Mouse (Mus musculus) CH12.LX (cell line): ENCODE data around the gene Ldb3.

ENCODE experiments used
- CTCF ChIP-seq, 2 experiments: IDR thresholded peaks in 1 of 2; conservative IDR thresholded peaks in 1 of 2; 2 replicates each; pipeline ENCODE4 v1.5.1; 2011 to 2012; ENCODE audit warnings: low read depth in 2 of 2, low read length in 2 of 2, improper control_type of control experiment in 1 of 2, inconsistent platforms in 1 of 2, mild to moderate bottlenecking in 1 of 2, moderate library complexity in 1 of 2
- MAFK ChIP-seq: IDR thresholded peaks from 2 replicates; pipeline ENCODE4 v1.6.1; 2011; ENCODE audit warnings: low read length, improper control_type of control experiment; ENCODE audit not compliant: insufficient replicate concordance
- POLR2A ChIP-seq: IDR thresholded peaks from 2 replicates; pipeline ENCODE4 v1.6.1; 2011; ENCODE audit warnings: low read depth, mild to moderate bottlenecking, improper control_type of control experiment, low read length
- RAD21 ChIP-seq: IDR thresholded peaks from 2 replicates; pipeline ENCODE4 v1.6.1; 2011; ENCODE audit warnings: low read depth, mild to moderate bottlenecking, low read length, improper control_type of control experiment, moderate library complexity
- TBP ChIP-seq: conservative IDR thresholded peaks from 2 replicates; pipeline ENCODE4 v1.6.1; 2011; ENCODE audit warnings: low read depth, low read length, improper control_type of control experiment
- TCF12 ChIP-seq: IDR thresholded peaks from 2 replicates; pipeline ENCODE4 v1.6.1; 2014; ENCODE audit warnings: low read depth, mild to moderate bottlenecking, inconsistent platforms, low read length, improper control_type of control experiment
- UBTF ChIP-seq: IDR thresholded peaks from 2 replicates; pipeline ENCODE4 v1.6.1; 2012; ENCODE audit warnings: low read depth, mild to moderate bottlenecking, inconsistent platforms, low read length, improper control_type of control experiment, moderate library complexity
- USF1 ChIP-seq: IDR thresholded peaks from 2 replicates; pipeline ENCODE4 v1.6.1; 2014; ENCODE audit warnings: low read depth, mild to moderate bottlenecking, inconsistent platforms, low read length, improper control_type of control experiment
- ZC3H11A ChIP-seq: IDR thresholded peaks from 2 replicates; pipeline ENCODE4 v1.6.1; 2012; ENCODE audit warnings: low read depth, mild to moderate bottlenecking, inconsistent platforms, low read length, improper control_type of control experiment
- ZMIZ1 ChIP-seq: IDR thresholded peaks from 2 replicates; pipeline ENCODE4 v1.6.1; 2012; ENCODE audit warnings: low read depth, mild to moderate bottlenecking, inconsistent platforms, low read length, improper control_type of control experiment
- ZNF384 ChIP-seq: IDR thresholded peaks from 2 replicates; pipeline ENCODE4 v1.6.1; 2012; ENCODE audit warnings: low read depth, low read length, improper control_type of control experiment, inconsistent platforms

GRCm38 (mm10) chr14:34535883-34536282 lies 52.6 kb downstream of the Ldb3 start:
- TF ChIP-seq POLR2A (no peak), UBTF (no peak), USF1 (no peak), CTCF (conservative IDR thresholded peaks at IDR 0.05 in 1 of 2, IDR thresholded peaks at IDR 0.05 in 1 of 2; ENCODE audit: low read depth in 2 of 2, low read length in 2 of 2) (no peak), RAD21 (no peak), ZC3H11A (no peak), TBP (no peak), TCF12 (no peak), MAFK (no peak), ZNF384 (no peak), ZMIZ1 (no peak)
